9 mouse cellular contexts compared by ENCODE assay signal in the genomic region with DNA sequence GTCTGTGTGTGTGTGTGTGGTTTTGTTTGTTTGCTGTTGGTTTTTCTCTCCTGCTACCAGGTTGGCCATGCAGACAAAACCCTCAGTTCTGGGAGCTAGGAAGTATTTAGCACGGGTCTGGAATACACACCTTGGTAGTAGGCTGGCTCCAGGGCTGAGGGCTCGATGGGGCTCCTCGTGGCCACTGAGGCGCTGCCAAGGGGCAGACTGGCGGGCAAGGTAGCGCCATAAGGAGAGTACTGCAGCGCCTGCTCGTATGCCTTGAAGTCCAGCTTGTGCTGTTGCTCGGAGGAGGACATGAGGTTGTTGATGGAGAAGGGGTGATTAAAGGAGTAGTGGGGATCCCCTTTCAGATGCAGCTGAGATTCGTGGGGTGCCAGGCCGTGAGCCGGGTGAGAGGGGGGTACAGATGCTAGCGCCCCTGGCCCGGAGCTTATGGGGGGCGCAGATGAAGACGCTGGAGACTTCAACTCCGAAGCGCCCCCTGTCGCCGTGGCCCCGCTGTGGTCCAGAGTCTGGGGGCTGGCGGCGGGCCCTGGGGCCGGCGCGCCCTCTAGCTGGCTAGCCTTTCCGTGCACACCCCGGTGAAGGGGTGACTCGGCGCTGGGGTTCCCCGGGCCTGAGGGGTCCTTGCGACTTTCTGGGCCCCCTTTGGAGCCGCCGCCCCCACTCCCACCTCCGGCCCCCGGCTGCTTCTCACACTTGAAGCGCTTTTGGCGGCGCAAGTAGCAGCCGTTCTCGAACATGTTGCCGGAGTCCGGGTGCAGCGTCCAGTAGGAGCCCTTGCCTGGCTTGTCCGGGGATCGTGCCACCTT. TPM values are rescaled to one million over a fixed set of nuclear protein-coding genes. Genes with fewer than 3 reads are reported as not detected.
DNase-seq lines count a peak whose midpoint lies in the region; ATAC-seq and TF ChIP-seq lines count a peak whose summit lies in the region.
"Had no signal": no experiment of that assay in that cellular context is flagged by ENCODE, and none has a peak within 500 bp of the region (broad histone marks: within the 10 kb centered on the region; RNA-seq: fewer than 3 reads in every experiment).

No protein-coding gene starts in this region.

- H3K4me2 ChIP-seq in heart, embryonic 16.5 days (ENCODE audit: low read depth, low read length), result peak overlapping the region; percentile 23; the same call in 1 of the 2 replicates
- peak overlapping the region; percentile 63 for H3K4me2 ChIP-seq in liver, postnatal 0 days (ENCODE audit: low read depth, low read length)
- H3K4me2 ChIP-seq: hindbrain, embryonic 15.5 days had no signal

- H3K4me3 ChIP-seq in E14TG2a.4 (replicated peaks; ENCODE audit: low read length), result peak overlapping the region; percentile 74
- peak overlapping the region; percentile 30 for H3K4me3 ChIP-seq in heart, embryonic 16.5 days (ENCODE audit: low read length)
- peak overlapping the region; percentile 15; the same call in 1 of the 2 replicates for H3K4me3 ChIP-seq in liver, postnatal 0 days (ENCODE audit: low read depth, low read length)
- peak overlapping the region; percentile 62 for H3K4me3 ChIP-seq in small intestine, adult 2 months (ENCODE audit: low read depth, low read length)
- H3K4me3 ChIP-seq: hindbrain, embryonic 15.5 days had no signal

- peaks cover 86% of the 10 kb centered on the region for H3K27me3 ChIP-seq in E14TG2a.4 (ENCODE audit: insufficient read depth, low read length)
- H3K27me3 ChIP-seq in heart, embryonic 16.5 days (ENCODE audit: control insufficient read depth, insufficient read depth, low read length), result peaks cover 63% of the 10 kb centered on the region
- H3K27me3 ChIP-seq in liver, postnatal 0 days (ENCODE audit: insufficient read depth, low read length), result peaks cover 80% of the 10 kb centered on the region
- peaks cover 25% of the 10 kb centered on the region for H3K27me3 ChIP-seq in small intestine, adult 2 months (ENCODE audit: control insufficient read depth, insufficient read depth, low read length)

- peaks cover 37% of the 10 kb centered on the region for H3K4me1 ChIP-seq in E14TG2a.4 (replicated peaks; ENCODE audit: low read depth, low read length)
- peaks cover 21% of the 10 kb centered on the region for H3K4me1 ChIP-seq in heart, embryonic 16.5 days (ENCODE audit: control insufficient read depth, insufficient read depth, low read length)
- peaks cover 13% of the 10 kb centered on the region for H3K4me1 ChIP-seq in liver, postnatal 0 days (ENCODE audit: insufficient read depth)
- no peaks in the 10 kb centered on the region; the same call in 1 of the 2 replicates for H3K4me1 ChIP-seq in small intestine, adult 2 months (ENCODE audit: control insufficient read depth, insufficient read depth, insufficient read length, low read length)

- DNase-seq in R1 (ENCODE audit: low read depth, low spot score), result peak; percentile 51
- peak; percentile 45 for DNase-seq in liver, postnatal 0 days
- no peak for DNase-seq in kidney, adult 8-10 months
- no peak for DNase-seq in left cerebral cortex, adult 9 months (ENCODE audit: low spot score in 2 of 2)
- no peak for DNase-seq in thymus, postnatal 0 days (ENCODE audit: low spot score)

- no peak for TF ChIP-seq CTCF in E14TG2a.4 (conservative IDR thresholded peaks at IDR 0.05; ENCODE audit: low read length)
- TF ChIP-seq CTCF in liver, postnatal 0 days (IDR thresholded peaks at IDR 0.05; ENCODE audit: low read depth), result peak; percentile 37
- TF ChIP-seq CTCF in small intestine, adult 2 months (IDR thresholded peaks at IDR 0.05; ENCODE audit: extremely low read depth, insufficient read length, insufficient replicate concordance, low read depth, low read length), result peak; percentile 39; the same call in 1 of the 2 replicates

- no peaks in the 10 kb centered on the region for H3K36me3 ChIP-seq in E14TG2a.4 (ENCODE audit: insufficient read depth, low read length)
- no peaks in the 10 kb centered on the region for H3K36me3 ChIP-seq in heart, embryonic 16.5 days (ENCODE audit: control insufficient read depth, insufficient read depth)
- H3K36me3 ChIP-seq in liver, postnatal 0 days (replicated peaks; ENCODE audit: insufficient read depth, low read length), result no peaks in the 10 kb centered on the region
- H3K36me3 ChIP-seq in small intestine, adult 2 months (ENCODE audit: control insufficient read depth, insufficient read depth, low read length), result no peaks in the 10 kb centered on the region
- H3K36me3 ChIP-seq: hindbrain, embryonic 15.5 days had no signal

- H3K27ac ChIP-seq in heart, embryonic 16.5 days (ENCODE audit: low read length), result no peak overlapping the region
- no peak overlapping the region for H3K27ac ChIP-seq in liver, postnatal 0 days (ENCODE audit: low read depth)
- H3K27ac ChIP-seq in small intestine, adult 2 months (ENCODE audit: insufficient read depth, low read depth, low read length), result 0 out of 2 replicates have a peak overlapping the region, but pooled peaks have one; percentile 2
- H3K27ac ChIP-seq: hindbrain, embryonic 15.5 days had no signal

- no peaks in the 10 kb centered on the region for H3K9me3 ChIP-seq in E14TG2a.4 (ENCODE audit: low read length)
- no peaks in the 10 kb centered on the region for H3K9me3 ChIP-seq in heart, embryonic 16.5 days (replicated peaks; ENCODE audit: control insufficient read depth, low read length)
- H3K9me3 ChIP-seq in liver, postnatal 0 days (ENCODE audit: low read length), result no peaks in the 10 kb centered on the region
- H3K9me3 ChIP-seq: hindbrain, embryonic 15.5 days had no signal

- TF ChIP-seq POLR2A in small intestine, adult 2 months (IDR thresholded peaks at IDR 0.05; ENCODE audit: low read depth, low read length), result no peak

- no peak for TF ChIP-seq EP300 in liver, postnatal 0 days (IDR thresholded peaks at IDR 0.05; ENCODE audit: low read depth)

- no peak for ATAC-seq in heart, embryonic 16.5 days (replicated peaks; ENCODE audit: extremely low read depth, insufficient read depth, low FRiP score)
- no peak for ATAC-seq in liver, postnatal 0 days

- H3K9ac ChIP-seq in heart, embryonic 16.5 days (ENCODE audit: low read length), result no peak overlapping the region
- H3K9ac ChIP-seq in liver, postnatal 0 days (replicated peaks), result no peak overlapping the region
- H3K9ac ChIP-seq: hindbrain, embryonic 15.5 days had no signal

- 2% methylated on average over 46 of the region's 46 CpGs for WGBS in heart, embryonic 16.5 days
- WGBS in liver, postnatal 0 days (ENCODE audit: insufficient replicate concordance), result 4% methylated on average over 46 of the region's 46 CpGs
- 4% methylated on average over 45 of the region's 46 CpGs for WGBS in small intestine, adult 2 months

RNA-seq across cellular contexts. Expression of a gene that starts 4.6 kb away (rescaled TPM):
- 0.18 and 0.74 TPM in 2 replicates for polyA plus RNA-seq in heart, embryonic 16.5 days (2015; fragmentation: Nextera tagmentation; extraction: Ambion mirVana)
- polyA plus RNA-seq in liver, postnatal 0 days (2015; fragmentation: Nextera tagmentation; extraction: Ambion mirVana), result 1.5 and 2.3 TPM in 2 replicates
- 17.0 and 17.7 TPM in 2 replicates for polyA plus RNA-seq in small intestine, adult 2 months (2012; rRNA removed)
- 0.26 and 0.47 TPM in 2 replicates for polyA plus RNA-seq in thymus, postnatal 0 days (2015; fragmentation: Nextera tagmentation; extraction: Ambion mirVana)

RNA-seq across cellular contexts. Expression of a gene that starts 21.8 kb away (rescaled TPM):
- 0.09 and 0.57 TPM in 2 replicates for polyA plus RNA-seq in heart, embryonic 16.5 days (2015; fragmentation: Nextera tagmentation; extraction: Ambion mirVana)
- 0.08 and 0.09 TPM in 2 replicates for polyA plus RNA-seq in liver, postnatal 0 days (2015; fragmentation: Nextera tagmentation; extraction: Ambion mirVana)
- 0.72 and 1.3 TPM in 2 replicates for polyA plus RNA-seq in small intestine, adult 2 months (2012; rRNA removed)
- polyA plus RNA-seq in thymus, postnatal 0 days (2015; fragmentation: Nextera tagmentation; extraction: Ambion mirVana), result 0.06 and 0.17 TPM in 2 replicates

Comparison
In these comparisons a context has a peak if more than half of its experiments do, and no peak if none do; other contexts are left out.
1. H3K4me3 ChIP-seq: peak in every context shown above with its lines; median percentile 74 in E14TG2a.4; 62 in small intestine, adult 2 months; 30 in heart, embryonic 16.5 days; 15 in liver, postnatal 0 days.
2. DNase-seq: peak in R1 (single experiment) and liver, postnatal 0 days (single experiment); none in kidney, adult 8-10 months (0 of 2), left cerebral cortex, adult 9 months (0 of 2) and thymus, postnatal 0 days (single experiment).